Mouse (Mus musculus): ENCODE results near the gene Rap1gap.

Gene Rap1gap

GRCm38 (mm10) chr4:137748726-137749125 lies 84.2 kb downstream of the Rap1gap start:
- DNase-seq: no peak

- no peak for DNase-seq
These were observed 85.2 kb downstream of the Rap1gap start for GRCm38 (mm10) chr4:137749680-137750079.

GRCm38 (mm10) chr4:137750121-137750520 lies 85.6 kb downstream of the Rap1gap start:
- no peak for DNase-seq

GRCm38 (mm10) chr4:137751310-137751709 lies 86.8 kb downstream of the Rap1gap start:
- DNase-seq: no peak

- DNase-seq: peak in 1 of 2 experiments; percentile 37
These were observed 87.2 kb downstream of the Rap1gap start for GRCm38 (mm10) chr4:137751717-137752116.

- DNase-seq: no peak
These were observed 87.9 kb downstream of the Rap1gap start for GRCm38 (mm10) chr4:137752471-137752870.

- no peak for DNase-seq
These were observed 88.7 kb downstream of the Rap1gap start for GRCm38 (mm10) chr4:137753199-137753598.

GRCm38 (mm10) chr4:137754446-137754845 lies 89.9 kb downstream of the Rap1gap start:
- DNase-seq: no peak

- no peak for DNase-seq
These were observed 98.4 kb downstream of the Rap1gap start for GRCm38 (mm10) chr4:137762886-137763285.

- DNase-seq: peak in 1 of 2 experiments; percentile 56
These were observed 99.5 kb downstream of the Rap1gap start for GRCm38 (mm10) chr4:137763920-137764495.

- DNase-seq: no peak
These were observed 100.1 kb downstream of the Rap1gap start for GRCm38 (mm10) chr4:137764621-137765020.

- no peak for DNase-seq
These were observed 101.0 kb downstream of the Rap1gap start for GRCm38 (mm10) chr4:137765554-137765971.

GRCm38 (mm10) chr4:137766365-137766764 lies 101.8 kb downstream of the Rap1gap start:
- DNase-seq: no peak

GRCm38 (mm10) chr4:137768381-137768780 lies 103.9 kb downstream of the Rap1gap start:
- DNase-seq: no peak

GRCm38 (mm10) chr4:137768831-137769230 lies 104.3 kb downstream of the Rap1gap start:
- DNase-seq: no peak

- DNase-seq: peak; percentile 36 to 58
These were observed 105.1 kb downstream of the Rap1gap start for GRCm38 (mm10) chr4:137769635-137770034.

GRCm38 (mm10) chr4:137770901-137771612 lies 106.5 kb downstream of the Rap1gap start:
- DNase-seq: peak; percentile 52 to 67

GRCm38 (mm10) chr4:137771749-137772148 lies 107.2 kb downstream of the Rap1gap start:
- DNase-seq: no peak

- DNase-seq: peak in 1 of 2 experiments; percentile 45
These were observed 108.0 kb downstream of the Rap1gap start for GRCm38 (mm10) chr4:137772438-137773056.

GRCm38 (mm10) chr4:137773369-137773899 lies 108.9 kb downstream of the Rap1gap start:
- DNase-seq: no peak

- DNase-seq: no peak
These were observed 109.5 kb downstream of the Rap1gap start for GRCm38 (mm10) chr4:137774013-137774412.

- DNase-seq: no peak
These were observed 110.0 kb downstream of the Rap1gap start for GRCm38 (mm10) chr4:137774505-137774904.

GRCm38 (mm10) chr4:137777866-137778265 lies 113.3 kb downstream of the Rap1gap start:
- no peak for DNase-seq
